Mouse (Mus musculus) urinary bladder, adult 18-20 months (tissue): ENCODE measurements around the gene Arl14.

ENCODE experiments used
- DNase-seq, 2 experiments: peaks; one replicate each; pipeline ENCODE4 v3.0.0; 2022; ENCODE audit warnings: low spot score in 2 of 2, mixed read lengths in 2 of 2

The Arl14 gene

GRCm38 (mm10) chr3:69271812-69272211, 49.6 kb downstream of the Arl14 start:
- no peak for DNase-seq
